Mouse (Mus musculus): ENCODE measurements around the gene Olfr1033.
"Not testable (repeated sequence)": the region's sequence is repeated elsewhere in the genome, so short reads cannot be mapped to it uniquely, and the experiment has no call there.

Gene Olfr1033

DNA sequence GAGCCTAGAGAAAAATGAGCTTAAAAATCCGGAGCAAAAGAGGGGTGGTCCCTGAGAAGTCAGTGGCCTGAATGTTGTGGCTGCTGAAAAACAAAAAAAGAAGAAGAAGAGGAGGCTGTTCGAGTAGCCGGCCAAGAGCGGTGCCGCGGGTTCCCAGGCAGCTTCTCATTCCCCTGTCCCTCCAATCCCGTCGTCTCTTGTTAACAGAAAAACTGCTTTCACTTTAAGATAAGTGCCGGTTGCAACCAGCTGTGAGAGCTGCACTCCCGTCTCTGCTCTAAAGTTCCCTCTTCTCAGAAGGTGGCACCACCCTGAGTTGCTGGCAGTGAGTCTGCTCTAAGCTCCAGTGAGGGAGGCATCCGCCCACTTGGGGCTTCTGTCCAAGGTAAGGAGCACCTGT, at the start of gene Olfr1033:
Gene Olfr1033, plus strand, starts transcription at position 228 of the 400 bp plus-strand sequence.
- peak in 1 of 2 experiments; percentile 1 for DNase-seq (ENCODE audit: low spot score in 2 of 2)

DNA sequence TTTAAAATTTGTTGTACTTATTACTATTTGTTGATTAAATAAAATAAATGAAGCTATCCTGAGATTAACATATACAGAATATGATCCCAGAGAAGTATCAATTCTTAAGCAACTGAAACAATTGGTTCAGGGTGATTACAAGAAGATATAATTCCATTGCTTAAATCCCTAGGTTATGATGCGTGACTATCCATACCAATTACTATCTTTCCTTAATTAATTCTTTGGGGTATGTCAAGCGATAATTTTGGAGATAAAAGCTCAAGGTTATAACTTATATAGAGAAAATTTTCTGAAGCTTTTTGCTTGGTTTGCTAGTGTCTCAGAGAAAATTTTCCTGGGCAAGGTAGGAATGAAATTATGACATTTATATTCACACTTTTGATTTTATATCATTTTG, 46.8 kb upstream of the Olfr1033 start, which contains the start of gene Olfr1029:
Gene Olfr1029, plus strand, starts transcription at position 301 of the 400 bp plus-strand sequence.
- DNase-seq (ENCODE audit: low spot score in 2 of 2), result no peak

DNA sequence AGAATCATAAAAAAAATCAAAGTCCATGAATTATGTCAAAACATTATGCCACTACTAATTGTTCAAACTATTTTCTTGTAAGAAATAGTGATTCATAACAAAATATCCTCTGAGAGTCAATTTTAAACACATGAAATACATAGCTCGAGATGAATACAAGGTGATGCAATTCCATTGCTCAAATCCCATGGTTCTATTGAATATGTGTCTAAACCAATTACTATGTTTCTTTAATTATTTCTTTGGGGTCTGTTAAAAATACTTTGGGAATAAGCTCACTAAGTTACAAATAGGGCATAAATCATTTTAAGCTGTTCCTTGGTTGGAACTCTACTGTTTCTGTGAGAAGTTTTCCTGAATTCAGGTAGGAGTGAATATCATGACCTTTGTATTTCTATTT, 41.5 kb upstream of the Olfr1033 start, which contains the start of gene Olfr1030:
Gene Olfr1030, plus strand, starts transcription at position 301 of the 400 bp plus-strand sequence.
- no peak for DNase-seq (ENCODE audit: low spot score in 2 of 2)

DNA sequence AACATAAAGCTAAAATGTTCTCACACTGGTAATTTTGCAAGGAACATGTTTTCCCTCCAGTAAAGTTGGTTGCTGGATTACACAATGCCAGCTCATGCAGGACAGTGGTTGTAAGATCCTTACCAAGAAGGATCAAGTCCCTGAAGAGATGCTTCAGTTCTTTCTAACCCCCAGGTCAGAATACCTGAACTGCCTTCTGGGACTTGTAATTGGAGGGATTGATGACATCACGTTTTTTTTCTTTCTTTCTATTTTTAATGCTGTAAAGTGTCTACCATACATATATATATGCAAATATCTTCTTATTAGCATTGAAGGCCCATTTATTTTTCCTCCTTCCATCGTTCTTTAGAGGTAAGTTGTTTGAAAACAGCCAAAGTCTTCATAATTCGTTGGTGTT, 30.4 kb upstream of the Olfr1033 start, which contains the start of gene Olfr1031:
Gene Olfr1031, plus strand, starts transcription at position 301 of the 400 bp plus-strand sequence.
- no peak for DNase-seq (ENCODE audit: low spot score in 2 of 2)

DNA sequence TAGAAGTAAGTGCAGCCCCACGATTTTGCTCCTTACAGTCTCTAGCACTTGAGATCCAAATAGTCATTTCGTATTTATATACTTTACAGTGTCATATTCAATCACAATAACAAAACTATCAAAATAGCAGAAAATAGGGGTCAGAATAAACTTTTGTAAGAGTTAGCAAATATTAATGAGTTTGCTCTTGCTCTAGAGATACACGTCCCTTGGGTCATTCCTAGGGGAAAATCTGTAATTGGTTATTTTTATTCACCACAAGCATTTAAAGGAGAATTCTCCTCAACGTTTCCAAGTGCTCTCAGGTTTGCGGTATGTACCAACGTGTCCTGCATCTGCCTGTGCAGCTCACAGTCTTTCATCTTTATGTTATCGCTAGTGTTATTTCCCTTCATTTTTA, 15.2 kb upstream of the Olfr1033 start, which contains the start of gene Olfr1032:
Gene Olfr1032, plus strand, starts transcription at position 301 of the 400 bp plus-strand sequence.
- no peak for DNase-seq (ENCODE audit: low spot score in 2 of 2)

DNA sequence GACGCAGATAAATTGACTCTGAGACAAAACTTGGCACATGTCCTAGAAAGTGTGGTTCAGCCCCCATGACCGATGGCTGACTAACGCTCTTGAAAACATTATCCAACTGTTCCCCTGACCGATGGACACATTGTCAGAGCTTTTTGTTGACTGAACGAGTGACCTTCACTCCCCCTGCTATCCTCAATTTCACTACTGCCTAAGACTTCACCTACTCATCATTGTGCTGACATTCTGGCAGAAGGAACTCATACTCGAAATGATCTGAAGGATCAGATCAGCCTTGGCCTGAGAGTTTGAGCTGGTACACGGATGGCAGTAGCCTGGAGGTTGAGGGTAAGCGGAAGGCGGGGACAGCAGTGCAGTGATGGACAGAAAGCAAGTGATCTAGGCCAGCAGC, 1.1 kb downstream of the Olfr1033 start:
- not testable (repeated sequence) for DNase-seq (ENCODE audit: low spot score in 2 of 2)

DNA sequence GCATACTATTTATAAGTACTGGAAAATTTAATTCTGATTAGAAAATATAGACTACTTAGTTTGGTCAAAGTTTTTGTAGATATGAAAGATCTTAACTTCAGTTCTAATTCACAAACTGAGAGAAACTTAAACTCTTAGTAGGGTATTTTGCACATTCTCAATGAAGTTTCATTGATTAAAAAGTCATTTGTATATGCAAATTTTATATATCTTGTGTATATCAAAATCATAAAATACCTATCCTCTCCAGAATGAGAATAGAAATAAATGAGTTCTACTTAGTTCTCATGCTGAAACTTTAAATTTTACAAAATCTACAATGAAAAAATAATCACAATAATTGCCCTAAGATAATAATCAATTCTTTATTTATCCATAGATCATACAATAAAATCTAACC, 25.1 kb downstream of the Olfr1033 start, which contains the start of gene Olfr1034:
Gene Olfr1034, plus strand, starts transcription at position 301 of the 400 bp plus-strand sequence.
- DNase-seq (ENCODE audit: low spot score in 2 of 2), result no peak

DNA sequence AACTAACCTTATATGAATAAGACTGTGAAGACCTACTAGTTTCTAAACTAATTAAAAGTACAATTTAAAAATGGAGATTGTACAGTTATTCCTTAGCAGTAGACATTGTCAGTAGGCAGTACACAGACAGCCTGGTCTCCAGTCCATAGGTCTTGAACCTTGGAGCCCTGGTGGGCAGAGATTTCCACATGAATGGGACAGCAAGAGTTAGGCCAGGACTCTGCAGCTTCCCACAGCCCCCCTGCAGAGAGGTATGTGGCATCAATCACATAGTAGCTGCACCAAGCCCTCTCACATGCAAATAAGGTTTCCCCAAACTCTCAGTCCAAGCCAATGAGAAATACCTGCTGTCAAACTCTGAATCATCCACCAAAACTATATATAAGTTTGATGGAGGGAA, 30.3 kb downstream of the Olfr1033 start:
- DNase-seq (ENCODE audit: low spot score in 2 of 2), result not testable (repeated sequence)

DNA sequence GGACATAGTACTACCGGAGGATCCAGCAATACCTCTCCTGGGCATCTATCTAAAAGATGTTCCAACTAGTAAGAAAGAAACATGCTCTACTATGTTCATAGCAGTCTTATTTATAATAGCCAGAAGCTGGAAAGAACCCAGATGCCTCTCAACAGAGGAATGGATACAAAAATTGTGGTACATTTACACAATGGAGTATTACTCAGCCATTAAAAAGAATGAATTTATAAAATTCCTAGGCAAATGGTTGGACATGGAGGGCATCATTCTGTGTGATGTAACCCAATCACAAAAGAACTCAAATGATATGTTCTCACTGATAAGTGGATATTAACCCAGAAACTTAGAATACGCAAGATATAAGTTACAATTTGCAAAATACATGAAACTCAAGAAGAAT, 43.3 kb downstream of the Olfr1033 start:
- DNase-seq (ENCODE audit: low spot score in 2 of 2), result not testable (repeated sequence)

DNA sequence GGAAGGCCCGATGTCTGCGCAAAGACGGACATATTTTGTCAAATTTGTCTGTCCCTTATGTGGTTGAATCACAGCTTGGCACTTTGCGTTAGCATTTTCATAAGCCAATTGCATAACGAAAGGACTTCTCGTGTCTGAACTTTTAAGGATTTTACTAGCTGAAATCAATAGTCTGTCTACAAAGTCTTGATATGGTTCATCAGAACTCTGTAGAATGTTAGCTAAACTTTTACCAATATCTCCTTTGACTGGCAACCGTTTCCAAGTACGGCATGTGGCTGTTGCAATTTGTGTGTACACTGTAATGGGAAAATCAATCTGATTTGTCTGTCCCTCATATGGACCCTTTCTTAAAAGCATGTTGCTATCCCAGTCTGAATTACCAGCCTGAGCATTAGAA, 49.8 kb downstream of the Olfr1033 start:
- DNase-seq (ENCODE audit: low spot score in 2 of 2), result no peak

DNA sequence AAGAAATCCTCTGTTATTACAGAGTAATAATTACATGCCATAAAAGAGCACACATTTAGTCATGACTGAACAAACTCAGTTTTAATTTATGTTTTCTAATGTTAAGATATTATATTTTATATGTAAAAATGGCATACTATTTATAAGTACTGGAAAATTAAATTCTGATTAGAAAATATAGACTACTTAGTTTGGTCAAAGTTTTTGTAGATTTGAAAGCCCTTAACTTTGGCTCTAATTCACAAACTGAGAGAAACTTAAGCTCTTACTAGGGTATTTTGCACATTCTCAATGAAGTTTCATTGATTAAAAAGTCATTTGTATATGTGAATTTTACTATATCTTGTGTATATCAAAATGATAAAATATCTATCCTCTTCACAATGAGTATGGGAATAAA, 53.3 kb downstream of the Olfr1033 start, which contains the start of gene Olfr1036:
Gene Olfr1036, plus strand, starts transcription at position 301 of the 400 bp plus-strand sequence.
- DNase-seq (ENCODE audit: low spot score in 2 of 2), result not testable (repeated sequence)

DNA sequence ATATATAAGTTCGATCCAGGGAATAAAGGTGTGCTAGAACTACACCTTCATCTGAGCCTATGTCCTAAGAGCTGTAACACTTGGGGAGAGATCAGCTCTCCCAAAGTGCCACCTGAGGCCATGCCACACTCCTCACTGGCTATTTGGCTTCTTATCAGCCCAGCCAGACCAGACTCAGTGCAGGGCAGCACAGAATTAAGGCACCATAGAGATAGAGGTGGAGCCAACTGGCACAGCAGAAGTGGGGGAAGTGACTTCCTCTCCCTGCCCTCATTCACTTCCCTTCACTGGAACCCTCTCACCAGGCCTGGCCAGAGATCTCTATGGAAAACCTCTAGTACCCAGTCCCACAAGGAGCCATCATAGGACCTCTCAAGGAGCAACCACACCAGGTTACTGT, 60.0 kb downstream of the Olfr1033 start:
- DNase-seq (ENCODE audit: low spot score in 2 of 2), result not testable (repeated sequence)

DNA sequence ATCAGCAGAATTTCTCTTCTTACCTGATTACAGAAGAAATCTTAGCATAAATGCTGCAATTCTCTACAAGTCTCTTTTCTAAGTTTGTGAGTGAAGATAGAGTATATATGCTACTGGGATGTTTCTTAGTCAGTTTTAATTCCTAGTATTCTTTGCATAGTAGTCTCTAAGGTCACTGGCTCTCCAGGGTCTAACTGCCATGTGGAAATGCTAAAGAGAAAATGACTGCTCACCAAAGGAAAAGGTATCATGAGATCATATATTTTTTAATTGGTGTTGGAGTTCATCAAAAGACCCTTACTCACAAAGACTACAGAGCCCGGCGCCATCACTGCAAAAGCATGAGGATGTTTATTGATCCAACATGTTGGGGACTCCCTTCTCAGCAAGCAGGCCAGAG, 66.9 kb downstream of the Olfr1033 start, which contains the start of gene Olfr1037:
Gene Olfr1037, minus strand, starts transcription at position 101 of the 400 bp plus-strand sequence.
- DNase-seq (ENCODE audit: low spot score in 2 of 2), result no peak

Measured in frontal cortex, postnatal 36 days (tissue).